Mouse (Mus musculus) induced T-regulatory cell, adult 2 months (primary cell): ENCODE data around the gene Rwdd2a.

Experiments used
- DNase-seq: peaks from one replicate; pipeline ENCODE4 v3.0.0-alpha.2; 2012; ENCODE audit warnings: low read depth

Gene Rwdd2a

DNA sequence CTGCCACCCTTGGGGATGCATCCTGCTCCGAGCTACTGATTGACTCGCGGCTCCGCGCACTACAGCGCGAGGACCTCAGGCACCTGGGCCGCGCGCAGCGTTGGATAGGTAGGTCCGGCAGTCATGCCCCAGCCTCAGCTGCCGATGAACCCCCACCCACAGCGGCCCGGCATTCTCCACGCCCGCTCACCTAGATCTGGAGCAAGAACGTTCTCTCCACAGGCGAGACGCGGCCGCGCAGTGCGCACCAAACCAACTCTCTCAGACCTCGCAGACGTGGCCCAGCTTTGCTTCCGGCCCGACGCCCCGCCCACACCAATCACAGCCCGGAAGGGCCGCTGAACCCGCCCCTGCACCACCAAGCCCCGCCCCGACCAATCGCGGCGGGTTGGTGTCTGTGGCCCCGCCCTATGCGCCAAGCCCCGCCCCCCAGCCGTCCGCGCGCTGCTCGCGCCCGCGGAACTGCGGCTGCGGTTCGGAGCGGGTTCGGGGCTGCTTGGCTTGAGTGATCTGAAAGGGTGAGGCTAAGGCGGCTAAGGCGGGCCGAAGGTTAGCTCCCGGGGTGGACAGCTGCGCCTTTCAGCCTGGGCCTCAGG, at the start of gene Rwdd2a, which contains the start of gene Pgm3:
Gene Rwdd2a, plus strand, starts transcription at position 452 of the 596 bp plus-strand sequence.
Gene Pgm3, minus strand, starts transcription at position 303 of the 596 bp plus-strand sequence.
- DNase-seq, result peak; percentile 97

DNA sequence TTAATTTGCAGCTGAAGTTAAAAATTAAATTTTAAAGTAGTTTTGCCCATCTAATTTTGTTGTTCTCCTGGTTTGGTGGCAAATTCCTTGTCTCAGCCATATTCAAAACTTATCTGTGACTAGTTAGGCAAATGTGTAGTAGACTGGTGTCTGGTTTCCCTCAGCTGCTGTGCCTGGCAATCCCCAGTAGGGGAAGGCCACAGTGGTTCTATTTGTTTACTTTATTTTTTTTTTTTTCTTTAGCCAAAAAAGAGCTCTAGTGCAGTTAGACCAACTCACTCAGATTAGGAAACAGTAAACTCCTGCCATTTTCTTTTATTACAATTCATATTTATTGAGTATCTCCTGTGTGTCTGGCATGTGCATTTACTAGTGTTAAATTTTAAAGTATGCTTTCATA, 49.5 kb upstream of the Rwdd2a start:
- no peak for DNase-seq

DNA sequence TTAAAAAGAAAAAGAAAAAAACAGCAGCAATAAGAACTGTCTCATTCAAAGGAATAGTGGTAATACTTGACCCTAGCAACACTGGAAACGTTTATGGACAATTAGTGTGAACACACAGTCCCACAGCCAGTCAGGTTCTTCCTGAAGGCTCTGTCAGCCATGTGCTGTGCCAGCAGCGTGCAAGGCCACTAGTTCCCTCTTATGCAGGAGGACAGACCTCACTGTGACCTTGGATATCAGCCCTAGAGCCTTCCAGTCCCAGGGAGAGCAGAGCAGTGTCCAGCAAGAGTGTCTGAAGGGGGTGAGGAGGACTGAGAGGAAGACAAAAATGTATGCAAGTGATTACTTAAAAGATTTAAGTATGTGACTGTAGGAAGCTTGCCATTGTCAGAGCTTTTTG, 46.2 kb upstream of the Rwdd2a start:
- DNase-seq, result no peak

DNA sequence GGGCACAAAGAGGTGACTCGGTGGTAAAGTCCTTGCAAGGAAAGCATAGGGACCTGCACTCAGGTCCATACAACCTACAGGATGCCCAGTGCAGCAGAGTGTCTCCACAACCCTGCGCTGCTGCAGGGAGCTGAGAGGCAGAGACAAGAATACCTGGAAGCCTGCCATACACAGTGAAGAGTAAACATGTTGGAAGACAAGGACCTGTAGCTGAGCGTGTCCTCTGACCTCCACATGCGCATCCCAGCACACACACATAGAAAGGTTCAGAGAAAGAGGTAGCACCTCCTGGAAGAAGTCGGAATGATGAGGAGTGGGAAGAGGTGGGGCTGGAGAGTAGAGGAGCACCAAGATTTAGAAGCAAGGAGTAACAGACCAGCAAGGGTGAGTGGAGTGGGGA, 37.7 kb upstream of the Rwdd2a start:
- DNase-seq, result no peak

DNA sequence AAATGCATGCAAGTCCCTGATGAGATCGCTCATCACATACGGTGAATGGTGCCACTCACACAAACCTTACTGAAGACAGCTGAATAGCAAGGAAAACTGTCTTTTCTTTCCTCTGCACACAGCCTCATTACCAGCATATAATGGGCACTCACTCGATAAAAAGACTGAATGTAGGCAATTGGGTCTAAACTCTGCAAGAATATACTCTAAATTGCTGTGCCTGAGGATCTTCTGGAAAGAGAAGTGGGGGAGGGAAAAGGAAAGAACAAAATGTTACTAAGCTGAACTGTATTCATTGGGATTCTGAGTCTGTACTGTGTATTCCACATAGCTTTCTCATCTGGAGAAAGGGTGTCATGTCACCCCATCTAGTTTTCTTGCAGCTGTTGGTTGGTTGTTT, 28.3 kb upstream of the Rwdd2a start:
- no peak for DNase-seq

DNA sequence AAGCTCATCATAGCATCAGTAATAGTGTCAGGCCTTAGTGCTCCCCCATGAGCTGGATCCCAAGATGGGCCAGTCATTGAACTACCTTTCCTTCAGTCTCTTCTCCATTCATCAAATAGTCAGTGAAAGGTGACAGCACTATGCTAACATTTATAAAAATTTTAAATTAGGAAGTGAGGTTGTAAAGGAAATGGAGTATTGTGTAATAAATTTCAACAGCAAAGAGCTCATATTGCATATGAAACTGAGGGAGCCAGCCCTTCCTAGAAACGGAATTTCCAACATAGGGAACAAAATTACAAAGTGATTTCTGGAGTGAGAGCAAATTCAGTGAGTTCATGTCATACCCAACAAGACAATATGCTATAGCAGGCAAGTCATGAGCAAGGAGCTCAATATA, 27.2 kb upstream of the Rwdd2a start:
- DNase-seq, result no peak

DNA sequence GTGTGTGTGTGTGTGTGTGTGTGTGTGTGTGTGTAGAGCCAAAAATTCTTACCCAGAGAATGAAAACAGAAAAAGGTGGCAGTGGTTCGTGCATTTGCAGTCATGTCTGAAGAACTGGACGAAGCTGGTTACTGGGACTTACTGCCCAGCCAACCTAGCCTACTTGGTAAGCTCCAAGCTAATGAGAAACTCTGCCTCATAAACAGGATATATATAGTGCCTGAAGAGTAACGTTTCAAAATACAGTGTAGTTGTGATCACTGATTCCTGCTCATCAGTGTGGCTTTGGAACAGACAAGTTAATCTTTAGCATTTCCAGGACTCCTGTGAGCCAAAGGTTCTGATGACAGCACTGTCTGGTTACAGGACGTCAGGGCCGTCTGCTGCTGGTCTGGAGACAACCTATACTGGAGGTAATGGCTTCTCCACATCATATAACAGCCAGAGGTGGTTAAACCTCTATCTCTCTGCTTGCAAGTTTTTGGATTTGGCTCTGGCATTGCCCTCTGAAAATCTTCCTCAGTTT, 22.1 kb upstream of the Rwdd2a start:
- DNase-seq, result no peak

DNA sequence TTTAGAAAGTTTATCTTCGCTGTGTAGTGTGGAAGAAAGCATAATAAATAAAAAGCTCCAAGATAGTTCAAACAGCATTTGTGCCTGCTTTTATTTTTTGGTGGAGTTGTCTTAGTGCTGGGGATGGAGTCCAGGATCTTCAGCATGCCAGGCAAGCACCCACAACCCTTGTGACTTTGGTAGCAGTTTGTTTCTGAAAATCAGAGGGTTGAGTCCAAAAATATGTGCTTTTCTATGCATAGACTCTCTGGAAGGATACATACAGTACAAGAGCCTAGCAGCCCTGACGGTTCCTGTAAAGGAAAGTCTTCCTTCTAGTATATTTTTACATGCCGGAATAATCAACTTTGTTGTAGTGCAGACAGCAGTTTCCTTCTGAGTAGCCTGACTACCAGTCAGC, 21.1 kb upstream of the Rwdd2a start:
- DNase-seq, result no peak

DNA sequence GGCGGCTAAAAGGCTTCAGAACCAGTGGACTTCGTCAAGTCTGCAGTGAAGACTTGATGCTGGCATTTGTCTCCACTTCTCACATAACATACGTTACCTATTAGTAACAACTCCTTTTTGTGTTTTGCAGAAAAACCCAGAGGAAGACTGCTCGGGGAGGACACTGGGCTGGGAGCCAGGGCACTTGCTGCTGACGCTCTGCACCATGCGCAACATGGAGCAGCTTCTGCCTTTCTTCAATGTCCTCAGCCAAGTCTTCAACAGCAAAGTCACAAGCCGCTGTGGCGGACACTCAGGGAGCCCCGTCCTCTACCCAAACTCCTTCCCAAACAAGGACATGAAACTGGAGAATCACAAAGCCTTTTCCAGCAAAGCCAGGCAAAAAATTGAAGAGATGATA, 17.9 kb upstream of the Rwdd2a start:
- DNase-seq, result no peak

DNA sequence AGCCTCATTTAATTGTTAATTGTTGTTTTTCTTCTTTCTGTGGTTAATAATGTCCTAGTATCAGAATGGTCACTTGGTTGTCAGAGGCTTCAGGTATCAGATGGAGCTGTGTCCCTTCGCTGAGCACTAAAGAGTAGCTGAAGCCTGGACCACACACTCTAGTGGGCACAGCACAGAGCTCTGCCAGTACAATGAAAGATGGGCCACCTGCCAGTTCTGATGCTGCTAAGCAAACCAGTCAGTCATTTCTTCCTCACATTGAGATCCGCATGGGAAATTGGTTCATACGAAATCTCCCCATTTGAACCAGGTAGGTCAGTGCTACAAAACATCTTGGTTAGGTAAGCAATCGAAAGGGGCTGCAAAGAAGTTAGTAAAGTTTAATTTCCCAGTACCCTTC, 17.1 kb upstream of the Rwdd2a start:
- no peak for DNase-seq

DNA sequence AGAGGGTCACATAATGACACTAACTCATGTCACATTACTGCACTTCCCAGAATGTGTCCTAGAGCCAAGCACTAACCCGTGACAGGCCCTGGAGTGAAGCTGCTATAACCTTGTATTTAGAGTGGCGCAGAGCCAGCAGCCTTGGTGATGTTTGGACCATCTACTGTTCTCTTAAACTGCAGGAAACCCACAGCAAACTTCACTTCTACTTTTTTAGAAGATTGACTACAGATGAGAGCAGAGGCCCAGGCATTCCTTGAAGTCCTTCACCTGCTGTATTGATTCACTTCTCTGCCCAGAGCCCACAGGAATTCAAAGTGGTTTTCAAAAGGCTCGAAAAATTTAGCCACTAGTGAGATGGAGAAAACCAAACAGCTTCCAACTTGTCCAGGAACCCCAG, 11.2 kb upstream of the Rwdd2a start:
- no peak for DNase-seq

DNA sequence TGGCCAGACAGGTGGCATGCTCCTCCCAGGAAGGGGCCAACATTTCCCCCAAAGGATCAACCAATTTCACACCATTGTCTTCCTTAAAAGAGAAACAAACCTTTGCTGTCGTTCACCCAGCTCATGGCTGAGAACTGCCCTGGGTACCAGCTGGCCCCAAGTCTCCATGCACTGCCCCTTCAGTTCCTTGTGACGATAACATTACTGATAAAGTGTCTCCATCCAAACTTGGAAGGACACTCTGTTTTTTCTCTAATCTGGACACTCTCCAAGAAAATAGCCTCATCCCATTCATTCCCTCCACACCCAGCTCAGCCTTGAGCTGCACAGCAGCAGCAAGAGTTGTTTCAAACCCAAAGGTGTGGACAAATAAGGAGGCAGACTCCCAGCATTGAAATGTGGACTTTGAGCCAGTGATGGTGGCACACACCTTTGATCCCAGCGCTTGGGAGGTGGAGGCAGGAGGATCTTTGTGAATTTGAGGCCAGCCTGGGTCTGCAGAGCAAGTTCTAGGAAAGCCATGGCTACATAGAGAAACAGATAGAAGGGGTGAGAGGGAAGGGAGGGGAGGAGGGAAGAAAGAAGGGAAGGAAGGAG, 2.4 kb upstream of the Rwdd2a start:
- DNase-seq, result no peak

DNA sequence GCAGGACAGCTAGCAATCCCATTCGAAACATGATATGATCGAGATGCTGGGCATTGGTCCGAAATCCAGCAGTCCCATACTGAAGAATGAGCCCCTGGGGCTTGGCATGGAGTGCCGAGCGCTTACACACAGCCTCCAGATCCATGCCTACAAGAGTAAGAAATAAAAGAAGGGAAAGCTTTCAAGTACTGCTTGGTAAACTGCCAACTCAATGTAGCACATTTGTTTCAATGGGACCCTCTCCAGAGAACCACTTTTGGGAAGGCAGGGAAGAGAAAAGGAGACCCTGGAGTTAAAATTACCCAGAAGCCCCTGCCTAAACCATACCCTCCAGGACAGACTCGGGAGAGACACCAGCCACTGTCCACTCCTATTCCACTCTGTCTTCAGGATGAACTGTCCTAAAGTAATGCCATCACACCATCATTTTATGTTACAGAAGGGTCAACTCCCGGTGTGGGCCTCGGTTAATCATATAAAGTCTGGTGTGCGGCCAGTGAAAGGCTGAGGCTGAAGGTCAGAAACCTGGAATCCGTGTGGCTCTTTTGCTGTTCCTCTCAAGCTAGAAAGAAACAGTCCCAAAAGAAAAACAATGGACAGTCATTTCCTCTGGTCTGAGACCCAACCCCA, 1.4 kb upstream of the Rwdd2a start:
- DNase-seq, result no peak

DNA sequence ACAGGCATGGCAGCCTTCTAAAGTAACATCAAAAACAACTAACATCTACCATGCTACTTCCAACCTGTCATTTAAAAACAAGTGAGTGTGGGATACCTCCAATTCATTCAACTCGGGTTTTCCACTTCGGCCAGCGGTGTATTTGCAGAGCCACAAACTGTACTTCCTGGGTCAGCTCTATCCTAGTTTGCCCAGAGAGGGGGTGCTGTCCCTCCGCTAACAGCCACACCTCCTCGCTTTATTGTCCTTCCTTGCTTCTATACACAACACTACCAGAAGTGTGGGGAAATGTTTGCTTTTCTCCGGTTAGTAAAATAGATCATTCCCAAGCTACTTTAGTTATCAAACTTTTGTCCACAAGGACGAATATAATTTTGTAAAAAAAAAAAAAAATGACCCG, 845 bp upstream of the Rwdd2a start:
- no peak for DNase-seq

DNA sequence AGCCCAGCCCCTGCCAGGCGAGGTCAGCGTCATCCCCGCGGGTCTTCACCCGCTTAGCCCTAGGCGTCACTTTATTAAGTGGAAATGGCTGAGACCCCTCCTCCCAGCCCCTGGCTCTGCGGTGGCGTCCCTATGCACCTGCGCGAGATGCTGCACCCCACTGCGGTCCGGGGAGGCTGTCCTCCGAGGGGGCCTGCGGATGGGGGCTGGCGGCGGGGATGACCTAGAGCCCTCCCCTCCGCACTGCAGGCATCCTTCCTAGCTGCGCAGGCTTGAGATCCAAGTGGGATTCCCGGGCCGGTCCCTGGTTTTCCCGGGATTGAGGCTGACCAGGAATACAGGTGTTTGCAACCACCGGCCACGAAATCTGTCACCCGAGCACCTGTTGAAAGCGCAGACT, 405 bp downstream of the Rwdd2a start:
- DNase-seq, result no peak

DNA sequence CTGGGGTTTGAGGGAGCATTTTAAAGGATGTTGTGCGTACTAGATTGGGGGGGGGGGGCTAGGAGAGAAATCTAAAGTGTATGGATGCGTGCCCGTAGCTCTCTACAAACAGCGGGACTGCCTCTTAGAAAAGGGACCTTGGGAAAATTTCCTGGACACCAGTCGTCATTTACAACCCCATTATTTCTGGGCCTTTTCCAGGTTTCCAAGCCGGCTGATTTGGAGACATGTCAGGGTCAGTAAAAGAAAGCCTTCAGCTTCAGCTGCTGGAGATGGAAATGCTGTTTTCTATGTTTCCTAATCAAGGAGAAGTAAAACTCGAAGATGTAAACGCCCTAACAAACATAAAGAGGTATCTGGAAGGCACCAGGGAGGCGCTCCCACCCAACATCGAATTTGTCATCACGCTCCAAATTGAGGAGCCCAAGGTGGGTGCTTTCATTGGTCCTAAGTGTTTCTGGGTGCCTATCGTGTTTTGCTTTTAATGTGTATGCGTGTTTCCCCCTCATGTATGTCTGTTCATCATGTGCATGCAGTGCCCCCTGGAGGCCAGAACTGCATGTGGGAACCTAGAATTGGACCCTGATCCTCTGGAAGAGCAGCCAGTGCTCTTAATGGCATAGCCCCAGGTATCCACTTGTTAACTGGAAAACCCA, 973 bp downstream of the Rwdd2a start:
- DNase-seq, result peak; percentile 93

DNA sequence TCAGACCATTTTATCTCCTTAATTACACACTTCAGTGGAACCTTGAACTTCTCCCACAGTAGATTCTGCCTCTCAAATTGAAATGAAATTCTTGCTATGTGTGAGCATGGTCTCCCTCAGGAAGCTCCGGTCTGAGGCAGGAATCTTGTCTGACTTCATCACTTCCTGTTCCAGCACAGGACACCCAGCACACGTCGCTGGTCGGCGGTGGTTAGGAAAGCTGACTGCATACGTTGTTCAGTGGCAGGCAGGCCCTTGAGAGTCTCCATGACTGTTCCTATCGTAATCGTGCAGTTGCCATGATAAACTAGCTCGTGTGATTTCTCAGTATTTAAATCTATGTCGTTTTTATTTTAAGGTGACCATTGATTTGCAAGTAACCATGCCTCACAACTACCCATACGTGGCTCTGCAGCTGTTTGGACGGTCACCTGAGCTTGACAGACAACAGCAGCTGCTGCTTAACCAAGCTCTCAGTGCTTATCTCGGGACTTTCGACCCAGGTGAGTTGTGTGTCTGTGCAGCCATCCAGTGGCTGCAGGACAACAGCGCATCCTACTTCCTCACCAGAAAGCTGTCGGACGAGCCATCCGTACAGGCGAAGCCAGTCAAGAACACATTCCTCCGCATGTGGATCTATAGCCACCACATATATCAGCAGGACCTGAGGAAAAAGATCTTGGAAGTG, 2.0 kb downstream of the Rwdd2a start:
- peak; percentile 15 for DNase-seq

DNA sequence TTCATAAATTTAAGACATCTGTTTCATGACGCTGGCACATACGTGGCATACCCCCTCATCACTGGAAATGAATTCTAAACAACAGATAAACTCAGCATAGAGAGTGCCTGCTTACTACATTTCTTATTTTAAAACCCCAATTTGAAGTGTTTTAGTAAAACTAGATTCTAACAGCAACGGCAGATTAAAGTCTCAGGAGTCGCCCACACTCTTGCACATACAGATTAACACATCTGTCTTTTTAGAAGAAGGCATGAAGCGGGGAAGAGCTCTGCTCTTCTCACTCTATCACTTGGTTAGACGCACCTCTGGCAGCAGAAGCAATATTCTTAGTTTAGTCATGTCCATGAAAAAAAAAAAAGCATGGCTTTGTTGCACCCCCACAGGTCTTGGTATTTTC, 3.4 kb downstream of the Rwdd2a start:
- no peak for DNase-seq

DNA sequence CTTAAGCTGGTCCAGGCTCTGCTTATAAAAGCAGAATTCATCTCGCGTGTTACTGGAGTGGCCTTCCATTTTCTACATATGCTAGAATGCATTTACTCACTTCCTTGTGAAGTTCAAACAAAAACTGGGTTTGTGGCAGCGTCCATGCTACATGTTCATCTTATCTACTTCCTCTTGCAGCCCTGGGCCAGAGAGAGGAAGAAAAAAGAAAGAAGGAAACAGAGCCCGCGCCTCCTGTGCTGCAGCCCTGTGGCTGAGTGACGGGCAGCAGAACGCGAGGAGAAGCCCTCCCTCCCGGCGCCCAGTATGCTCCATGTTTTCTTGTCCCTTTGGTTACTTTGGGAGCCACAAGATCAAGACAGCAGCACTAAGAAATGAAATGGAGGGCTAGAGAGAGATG, 7.9 kb downstream of the Rwdd2a start:
- no peak for DNase-seq

DNA sequence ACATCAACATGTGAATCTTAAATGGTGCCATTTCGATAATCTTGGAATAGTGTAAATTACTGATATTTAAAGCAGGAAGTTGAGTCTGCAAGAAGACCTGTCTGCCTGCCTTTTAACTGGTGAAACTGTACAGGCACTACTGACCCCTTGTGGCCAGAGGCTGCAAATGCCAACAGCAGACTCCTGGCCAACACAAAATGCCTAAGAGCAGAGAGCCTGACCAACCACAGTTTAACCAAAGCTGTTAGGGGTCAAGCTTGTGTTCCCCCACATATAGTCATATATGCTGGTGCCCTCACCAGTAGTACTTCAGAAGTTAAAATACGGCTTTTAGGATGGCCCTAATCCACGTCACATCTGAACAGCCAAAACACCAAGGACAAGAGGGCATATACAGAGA, 11.9 kb downstream of the Rwdd2a start:
- DNase-seq, result peak; percentile 83

DNA sequence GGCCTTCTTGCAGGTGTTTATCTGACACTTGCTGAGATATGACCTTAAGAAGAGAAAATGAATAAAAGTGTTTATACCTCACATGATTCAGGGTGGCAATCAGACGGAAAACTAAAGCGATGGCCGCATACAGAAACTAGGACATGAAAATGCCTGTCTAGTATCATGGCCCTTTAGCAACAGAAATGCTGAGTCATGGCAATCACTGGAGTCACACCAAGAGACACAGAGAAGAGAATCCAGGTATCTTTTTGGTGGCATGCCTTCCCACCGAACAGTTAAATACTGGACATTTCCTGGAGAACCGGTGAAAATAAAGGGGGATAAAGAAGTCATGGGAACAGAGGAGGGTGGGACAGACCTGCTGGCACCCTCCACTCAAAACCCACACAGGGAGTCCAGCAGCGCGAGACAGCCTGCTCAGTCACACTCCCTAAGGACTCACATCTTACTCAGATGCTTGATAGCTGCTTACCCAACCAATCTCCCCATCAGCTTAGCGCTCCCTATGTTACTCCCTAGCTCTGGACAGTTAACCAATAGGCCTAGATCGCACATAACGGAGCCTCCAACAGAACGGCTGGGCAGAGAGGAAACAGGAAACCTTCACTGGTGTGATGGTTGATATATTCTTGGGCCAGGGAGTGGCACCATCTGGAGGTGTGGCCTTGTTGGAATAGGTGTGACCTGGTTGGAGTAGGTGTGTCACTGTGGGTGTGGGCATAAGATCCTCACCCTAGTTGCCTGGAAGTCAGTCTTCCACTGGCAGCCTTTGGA, 15.4 kb downstream of the Rwdd2a start:
- DNase-seq, result no peak
